Mouse (Mus musculus) left cerebral cortex, adult 8-10 months (tissue): ENCODE data around the gene Gpalpp1. TPM values are rescaled to one million over a fixed set of nuclear protein-coding genes. Genes with fewer than 3 reads are reported as not detected.

Experiments used
- DNase-seq, 2 experiments: peaks; one replicate each; pipeline ENCODE4 v3.0.0; 2022; ENCODE audit warnings: low spot score in 2 of 2
- total RNA-seq, 4 experiments: library from RNA; stranded (reverse); gene quantifications; 2 replicates each; pipeline ENCODE4 v1.2.4; 2022

Gpalpp1 gene
- 10 to 100 TPM; 21.9 to 25.0 (median 23.4) TPM for total RNA-seq

DNA sequence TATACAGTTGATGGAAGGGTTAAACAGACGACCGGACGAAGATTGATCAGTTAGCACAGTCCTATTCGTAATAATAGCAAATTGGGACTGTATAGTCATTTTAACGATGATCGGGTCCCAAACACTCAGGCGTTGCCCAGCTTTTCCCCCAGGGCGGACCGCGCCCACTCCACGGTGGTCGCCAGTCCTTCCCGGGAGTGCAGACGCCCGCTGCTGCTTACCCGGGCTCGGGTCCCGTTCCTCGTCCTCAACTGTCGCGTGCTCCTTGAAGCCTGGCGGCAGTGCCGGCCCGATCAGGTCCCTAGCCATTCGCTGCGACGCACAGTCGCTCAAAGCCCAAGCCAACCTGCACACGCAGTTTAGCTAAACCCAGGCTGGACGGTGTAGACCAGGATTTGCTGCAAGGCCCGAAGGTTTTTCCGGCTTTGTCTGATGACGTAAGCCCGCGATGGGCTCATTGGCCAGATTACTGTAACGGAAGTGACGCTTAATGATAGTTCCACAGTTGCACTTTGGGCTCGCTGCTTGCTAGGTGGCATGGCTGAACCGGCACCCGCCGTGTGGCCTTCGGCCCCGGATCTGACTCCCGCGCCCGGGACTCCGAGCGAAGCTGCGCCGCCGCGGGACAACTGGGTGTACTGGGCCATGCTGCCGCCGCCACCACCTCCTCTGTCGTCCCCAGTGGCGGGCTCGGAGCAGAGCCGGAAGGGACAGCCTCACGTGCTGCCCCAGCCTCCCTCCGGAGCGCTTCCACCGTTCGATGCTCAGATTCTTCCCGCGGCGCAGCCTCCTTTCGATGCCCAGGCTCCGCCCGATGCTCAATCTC lies at the start of gene Gpalpp1, which contains the start of gene Nufip1:
Gpalpp1 (minus strand) TSS at position 365 of the 826 bp plus-strand sequence.
Nufip1 (plus strand) TSS at position 496 of the 826 bp plus-strand sequence.
- peak; percentile 80 to 89 for DNase-seq

DNA sequence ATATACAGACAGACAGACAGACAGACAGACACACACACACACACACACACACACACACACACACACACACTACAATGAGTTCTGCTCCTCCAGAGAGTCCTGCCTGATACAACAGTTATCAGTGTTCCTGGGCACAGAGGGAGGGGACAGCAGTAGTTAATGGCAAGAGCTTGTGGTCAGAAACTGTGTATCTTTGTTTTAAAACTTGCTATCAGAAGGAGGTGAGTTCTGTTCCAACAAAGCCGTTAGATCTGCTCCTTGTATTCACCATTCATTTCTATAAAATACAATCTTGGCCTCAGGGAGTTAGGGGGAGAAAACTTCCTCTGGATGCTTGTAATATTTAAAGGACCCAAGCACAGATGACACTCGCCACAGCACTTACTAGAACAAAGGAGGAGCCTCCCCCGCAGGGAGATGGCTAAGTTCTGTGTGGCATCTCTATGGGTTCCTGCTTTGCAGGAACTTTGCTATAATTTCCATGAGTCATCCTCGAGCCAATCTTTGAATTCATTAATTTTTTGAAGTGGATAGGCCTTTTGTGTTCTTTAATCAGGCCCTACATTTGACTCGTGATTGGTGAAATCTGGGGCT lies 47.7 kb upstream of the Gpalpp1 start:
- DNase-seq, result no peak

DNA sequence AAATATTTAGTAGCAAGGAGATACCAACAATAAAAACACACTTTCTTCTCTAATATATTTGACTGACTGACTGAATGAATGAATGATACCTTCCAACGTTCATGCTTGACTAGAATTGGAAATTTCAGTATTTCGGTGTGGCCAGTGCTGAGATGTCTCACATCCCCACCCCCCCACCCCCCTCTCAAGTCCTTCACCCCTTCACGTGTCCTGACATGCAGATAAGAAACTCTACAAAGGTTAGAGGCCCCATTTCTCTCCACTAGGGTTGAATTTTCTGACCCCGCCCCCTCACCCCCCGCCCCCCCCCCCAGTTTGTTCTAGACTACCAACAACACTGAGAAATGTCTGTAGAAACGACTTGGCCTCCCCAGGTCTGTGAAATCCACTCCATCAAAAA lies 43.3 kb upstream of the Gpalpp1 start:
- DNase-seq, result no peak

GRCm38 (mm10) chr14:76153003-76153675 lies 42.6 kb upstream of the Gpalpp1 start:
- DNase-seq, result peak in 1 of 2 experiments; percentile 22

GRCm38 (mm10) chr14:76152162-76153002 lies 41.8 kb upstream of the Gpalpp1 start:
- DNase-seq, result peak; percentile 90 to 100

DNA sequence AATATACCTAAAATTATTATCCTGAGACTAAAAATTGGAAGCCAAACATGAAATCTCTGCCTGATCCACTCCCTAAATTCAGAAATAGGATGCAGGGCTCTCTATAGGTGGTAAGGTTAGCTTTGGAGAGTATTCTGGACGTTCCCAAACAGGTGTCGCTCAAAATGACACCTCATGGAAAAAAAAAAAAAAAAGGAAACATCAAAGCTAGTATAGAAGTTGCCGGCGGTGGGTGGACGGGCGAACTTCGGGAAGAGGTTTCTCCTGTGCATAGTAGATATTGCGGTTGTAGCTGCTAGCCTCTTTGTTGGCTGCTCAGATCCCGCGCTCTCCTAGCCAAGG lies 41.2 kb upstream of the Gpalpp1 start:
- DNase-seq, result no peak

GRCm38 (mm10) chr14:76151011-76151410 lies 40.5 kb upstream of the Gpalpp1 start:
- no peak for DNase-seq

- no peak for DNase-seq
Observed at GRCm38 (mm10) chr14:76150499-76150898, 39.9 kb upstream of the Gpalpp1 start.

DNA sequence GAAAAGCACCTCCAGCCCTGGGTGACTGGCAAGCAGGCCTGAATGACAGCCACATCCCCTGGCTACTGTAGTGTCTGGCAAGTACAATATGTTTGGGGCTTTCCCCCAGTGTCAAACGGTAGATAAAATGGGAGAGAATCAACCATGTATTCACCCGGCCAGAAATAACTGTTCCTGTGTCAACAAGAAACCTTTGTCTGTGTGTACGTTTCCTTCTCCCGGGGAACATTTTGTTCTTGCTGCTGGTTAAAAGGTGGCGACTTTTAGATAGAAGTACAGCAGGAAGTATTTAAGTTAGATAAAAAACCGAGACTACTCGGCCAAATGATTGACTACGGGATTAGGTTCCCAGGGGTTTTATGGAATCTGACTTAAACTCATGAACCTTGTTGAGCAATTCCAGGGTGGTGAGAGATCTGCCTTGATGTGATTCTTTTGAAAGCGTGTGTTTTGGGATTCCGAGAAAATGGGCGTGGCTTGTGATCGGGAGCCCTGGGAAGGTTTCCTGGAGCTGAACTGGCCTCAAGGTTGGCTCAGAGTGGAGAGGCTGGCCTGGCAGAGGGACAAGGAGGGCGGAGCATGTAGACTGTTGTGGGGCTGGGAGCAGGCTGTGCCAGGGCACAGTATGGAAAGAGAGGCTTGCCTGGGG lies 39.1 kb upstream of the Gpalpp1 start:
- DNase-seq, result no peak

GRCm38 (mm10) chr14:76148294-76148693 lies 37.7 kb upstream of the Gpalpp1 start:
- no peak for DNase-seq

DNA sequence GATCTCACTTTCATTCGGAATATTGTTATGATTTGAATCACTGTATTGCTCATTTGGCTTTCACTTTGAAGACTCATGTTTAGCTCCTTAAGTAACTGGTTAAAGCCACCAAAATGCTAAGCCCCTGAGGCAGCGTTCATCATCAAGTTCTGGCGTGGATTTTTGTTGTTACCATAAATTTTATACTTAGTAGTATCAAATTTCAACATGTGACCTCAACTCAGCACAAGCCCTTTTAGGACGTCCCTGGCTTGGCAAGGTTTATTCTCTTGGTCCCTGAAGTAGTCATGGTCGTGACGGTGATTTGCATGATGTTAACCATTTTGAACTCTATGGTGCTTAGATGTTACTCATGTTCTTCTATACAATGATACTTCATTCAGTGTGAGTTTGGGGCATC lies 36.5 kb upstream of the Gpalpp1 start:
- no peak for DNase-seq

DNA sequence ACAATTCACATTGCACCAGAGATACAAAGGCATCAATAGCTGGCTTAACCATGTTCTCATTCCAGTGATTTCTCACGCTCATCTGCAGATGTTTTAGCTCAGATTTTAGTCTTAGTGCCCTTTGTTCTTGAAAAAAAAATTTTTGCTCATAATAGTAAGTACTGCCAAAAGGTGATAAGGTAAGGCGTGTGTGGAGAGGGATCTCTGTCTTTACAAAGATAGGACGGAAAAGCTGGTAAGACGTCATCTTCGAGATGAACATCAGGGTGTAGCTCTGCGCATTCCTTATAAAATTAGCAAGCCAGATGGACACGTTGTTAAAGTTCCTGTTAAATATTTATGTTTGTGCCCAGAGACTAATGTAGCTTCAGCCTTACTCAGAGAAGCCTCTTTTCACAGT lies 35.3 kb upstream of the Gpalpp1 start:
- no peak for DNase-seq

- DNase-seq, result no peak
Observed at GRCm38 (mm10) chr14:76145248-76145647, 34.7 kb upstream of the Gpalpp1 start.

- no peak for DNase-seq
Observed at GRCm38 (mm10) chr14:76134975-76135374, 24.4 kb upstream of the Gpalpp1 start.

DNA sequence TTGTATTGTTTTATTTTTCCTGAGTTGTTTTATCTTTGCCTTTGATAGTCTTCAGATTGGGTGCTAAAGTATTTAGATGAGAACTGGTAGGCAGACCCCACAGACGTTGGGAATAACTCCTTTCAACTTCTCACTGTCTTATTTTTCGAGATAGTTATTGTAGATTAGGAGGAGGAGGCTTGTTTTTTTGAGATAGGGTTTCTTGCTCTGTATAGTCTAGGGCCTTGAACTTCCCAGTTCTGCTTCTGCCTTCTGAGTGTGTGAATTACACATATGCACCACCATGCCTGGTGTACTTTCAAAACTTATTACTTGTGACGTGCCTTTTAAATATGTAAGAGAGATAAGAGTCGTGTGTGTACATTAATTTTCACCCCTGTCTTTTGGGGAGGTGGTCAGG lies 17.6 kb upstream of the Gpalpp1 start:
- DNase-seq, result no peak

DNA sequence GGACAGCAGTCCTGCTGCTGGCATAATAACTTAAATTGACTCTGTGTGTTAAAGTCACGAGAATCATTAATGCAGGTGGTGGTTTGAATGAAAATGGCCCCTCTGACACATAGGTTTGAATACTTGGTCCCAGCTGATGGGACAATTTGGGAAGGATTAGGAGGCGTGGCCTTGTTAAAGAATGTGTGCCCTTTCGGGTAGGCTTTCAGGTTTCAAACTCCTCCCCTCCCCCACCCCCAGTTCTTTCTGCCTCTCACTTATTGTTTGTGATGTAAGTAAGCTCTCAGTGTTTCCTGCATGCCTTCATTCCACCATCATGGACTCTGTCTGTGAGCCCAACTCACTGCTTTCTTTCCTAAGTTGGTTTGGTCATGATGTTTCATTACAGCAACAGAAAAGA lies 16.8 kb upstream of the Gpalpp1 start:
- no peak for DNase-seq

DNA sequence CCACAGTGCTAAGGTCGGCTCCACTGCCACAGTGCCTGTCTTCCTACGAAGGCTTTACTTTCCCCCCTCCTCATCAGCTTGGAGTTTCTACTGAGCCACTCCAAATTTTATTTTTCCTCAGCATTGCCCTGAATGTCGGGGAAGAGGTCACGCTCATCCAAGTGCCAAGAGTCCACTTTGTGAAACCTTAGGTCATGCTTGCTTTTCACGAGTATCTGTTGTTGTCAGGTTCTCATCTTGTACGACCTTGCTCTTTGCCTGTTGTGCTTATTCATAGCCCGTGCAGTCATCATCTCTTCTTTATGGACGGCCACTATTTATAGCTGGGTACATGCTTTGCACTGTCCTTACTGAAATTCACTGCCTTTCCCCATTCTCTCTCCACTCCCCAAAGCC lies 12.1 kb upstream of the Gpalpp1 start:
- DNase-seq, result no peak

GRCm38 (mm10) chr14:76121901-76122662 lies 11.5 kb upstream of the Gpalpp1 start:
- no peak for DNase-seq

DNA sequence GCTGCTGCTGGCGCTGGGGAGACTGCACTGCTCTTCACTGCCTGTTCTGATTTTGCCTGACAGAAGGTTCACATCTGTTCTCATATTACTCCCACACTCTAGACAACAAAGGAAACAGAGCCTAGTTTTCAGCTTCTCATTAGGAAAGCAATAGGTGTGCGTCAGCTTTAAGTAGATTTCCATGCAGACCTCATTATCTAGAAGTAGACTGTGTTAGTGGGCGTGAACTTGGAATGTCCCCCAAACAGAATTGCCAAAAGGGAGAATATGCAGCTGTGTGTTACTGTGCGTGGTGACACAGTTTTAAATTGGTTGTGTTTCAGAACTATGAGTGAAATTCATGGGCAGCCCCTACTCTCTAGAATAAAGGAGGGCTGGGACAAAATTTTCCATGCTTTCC lies 9.9 kb upstream of the Gpalpp1 start:
- peak; percentile 8 to 58 for DNase-seq

- DNase-seq, result no peak
Observed at GRCm38 (mm10) chr14:76118963-76119362, 8.4 kb upstream of the Gpalpp1 start.
